Mouse (Mus musculus) spleen, adult 2 months (tissue): ENCODE data around the gene Tgfbr2.

ENCODE experiments used
- CTCF ChIP-seq: fragments of 200-500 bp; IDR thresholded peaks from 2 replicates; pipeline ENCODE4 v1.5.1; 2011; ENCODE audit warnings: mild to moderate bottlenecking, inconsistent platforms; ENCODE audit not compliant: insufficient read depth, insufficient read length, insufficient replicate concordance; ENCODE audit errors: extremely low read depth
- POLR2A ChIP-seq: fragments of 200-500 bp; IDR thresholded peaks from 2 replicates; pipeline ENCODE4 v1.6.1; 2011; ENCODE audit warnings: low read depth, low read length, inconsistent platforms

GRCm38 (mm10) chr9:116146235-116146634, 28.9 kb downstream of the Tgfbr2 start:
- TF ChIP-seq POLR2A (no peak), CTCF (no peak)
